ENCODE assay signal across 9 mouse cellular contexts in genomic region chr19:56422476-56423338, GRCm38 (mm10). TPM values are rescaled to one million over a fixed set of nuclear protein-coding genes. Genes with fewer than 3 reads are reported as not detected.
DNase-seq lines count a peak whose midpoint lies in the region; ATAC-seq and TF ChIP-seq lines count a peak whose summit lies in the region.
"Had no signal": no experiment of that assay in that cellular context is flagged by ENCODE, and none has a peak within 500 bp of the region (broad histone marks: within the 10 kb centered on the region; RNA-seq: fewer than 3 reads in every experiment).

No protein-coding gene starts in this region.

- no peak overlapping the region for H3K9ac ChIP-seq in embryonic facial prominence, embryonic 15.5 days
- no peak overlapping the region for H3K9ac ChIP-seq in heart, embryonic 13.5 days
- no peak overlapping the region for H3K9ac ChIP-seq in liver, embryonic 11.5 days (ENCODE audit: low read depth, low read length)
- no peak overlapping the region for H3K9ac ChIP-seq in neural tube, embryonic 11.5 days (ENCODE audit: low read length)
- peak overlapping the region; percentile 54 for H3K9ac ChIP-seq in stomach, embryonic 16.5 days (ENCODE audit: low read length)

- no peak overlapping the region for H3K4me3 ChIP-seq in C2C12 (ENCODE audit: insufficient read depth, poor library complexity, severe bottlenecking)
- H3K4me3 ChIP-seq in bone marrow, adult 2 months (replicated peaks; ENCODE audit: control insufficient read depth, low read depth, low read length), result no peak overlapping the region
- H3K4me3 ChIP-seq in embryonic facial prominence, embryonic 15.5 days (replicated peaks), result no peak overlapping the region
- H3K4me3 ChIP-seq in heart, embryonic 13.5 days, result no peak overlapping the region
- no peak overlapping the region for H3K4me3 ChIP-seq in liver, embryonic 11.5 days (ENCODE audit: low read depth, low read length)
- no peak overlapping the region for H3K4me3 ChIP-seq in neural tube, embryonic 11.5 days (ENCODE audit: low read depth, low read length)
- H3K4me3 ChIP-seq in stomach, embryonic 16.5 days (replicated peaks; ENCODE audit: low read length), result no peak overlapping the region
- H3K4me3 ChIP-seq: erythroblast, embryonic 14.5 days had no signal

- peak; percentile 95 for DNase-seq in kidney, postnatal 10 days
- peak; percentile 72 for DNase-seq in liver, embryonic 11.5 days (ENCODE audit: low spot score)
- peak; percentile 85 for DNase-seq in neural tube, embryonic 11.5 days (ENCODE audit: low spot score)

- peak overlapping the region; percentile 2 for H3ac ChIP-seq in C2C12 (ENCODE audit: control insufficient read depth, insufficient read length, low read depth)

- no peaks in the 10 kb centered on the region for H3K27me3 ChIP-seq in C2C12 (ENCODE audit: control insufficient read depth, insufficient read depth, insufficient read length)
- H3K27me3 ChIP-seq in embryonic facial prominence, embryonic 15.5 days, result no peaks in the 10 kb centered on the region
- no peaks in the 10 kb centered on the region for H3K27me3 ChIP-seq in heart, embryonic 13.5 days (replicated peaks)
- no peaks in the 10 kb centered on the region for H3K27me3 ChIP-seq in liver, embryonic 11.5 days (replicated peaks; ENCODE audit: control insufficient read depth, insufficient read depth, low read length)
- H3K27me3 ChIP-seq in neural tube, embryonic 11.5 days (ENCODE audit: control insufficient read depth, insufficient read depth, low read length), result no peaks in the 10 kb centered on the region
- H3K27me3 ChIP-seq in stomach, embryonic 16.5 days (ENCODE audit: control insufficient read depth, insufficient read depth, low read length), result no peaks in the 10 kb centered on the region

- WGBS in bone marrow, adult 2 months, result 62% methylated on average over 14 of the region's 14 CpGs
- 24% methylated on average over 14 of the region's 14 CpGs for WGBS in embryonic facial prominence, embryonic 15.5 days
- 41% methylated on average over 14 of the region's 14 CpGs for WGBS in heart, embryonic 13.5 days
- WGBS in liver, embryonic 11.5 days, result 46% methylated on average over 14 of the region's 14 CpGs
- WGBS in neural tube, embryonic 11.5 days, result 25% methylated on average over 14 of the region's 14 CpGs
- WGBS in stomach, embryonic 16.5 days, result 30% methylated on average over 14 of the region's 14 CpGs

- no peak for TF ChIP-seq POLR2A in bone marrow, adult 2 months (IDR thresholded peaks at IDR 0.05; ENCODE audit: borderline replicate concordance, control insufficient read depth, low read depth, low read length)

- no peaks in the 10 kb centered on the region for H3K4me1 ChIP-seq in bone marrow, adult 2 months (ENCODE audit: control insufficient read depth, insufficient read depth, low read length)
- peaks cover 22% of the 10 kb centered on the region for H3K4me1 ChIP-seq in embryonic facial prominence, embryonic 15.5 days
- peaks cover 25% of the 10 kb centered on the region for H3K4me1 ChIP-seq in heart, embryonic 13.5 days
- H3K4me1 ChIP-seq in liver, embryonic 11.5 days (replicated peaks; ENCODE audit: control insufficient read depth, insufficient read depth, low read length), result no peaks in the 10 kb centered on the region
- 0 out of 2 replicates have a peak, but pooled peaks cover 2% of the 10 kb centered on the region for H3K4me1 ChIP-seq in neural tube, embryonic 11.5 days (ENCODE audit: control insufficient read depth, insufficient read depth, low read length)
- peaks cover 18% of the 10 kb centered on the region for H3K4me1 ChIP-seq in stomach, embryonic 16.5 days (ENCODE audit: control insufficient read depth, insufficient read depth, low read length)

- ATAC-seq in embryonic facial prominence, embryonic 15.5 days (ENCODE audit: insufficient number of reproducible peaks, low FRiP score, low TSS enrichment, low read depth), result no peak; the same call in 1 of the 2 replicates
- no peak for ATAC-seq in heart, embryonic 13.5 days (ENCODE audit: extremely low read depth, insufficient number of reproducible peaks, low FRiP score, low TSS enrichment)
- no peak for ATAC-seq in liver, embryonic 11.5 days (replicated peaks; ENCODE audit: low FRiP score)
- ATAC-seq in neural tube, embryonic 11.5 days (ENCODE audit: insufficient read depth, low FRiP score, low TSS enrichment), result no peak
- ATAC-seq in stomach, embryonic 16.5 days (ENCODE audit: insufficient read depth, low FRiP score), result peak; percentile 45; the same call in 1 of the 2 replicates

- H3K9me3 ChIP-seq in embryonic facial prominence, embryonic 15.5 days (replicated peaks), result no peaks in the 10 kb centered on the region
- H3K9me3 ChIP-seq in heart, embryonic 13.5 days, result no peaks in the 10 kb centered on the region
- H3K9me3 ChIP-seq in liver, embryonic 11.5 days (ENCODE audit: control insufficient read depth, low read length), result no peaks in the 10 kb centered on the region
- H3K9me3 ChIP-seq in neural tube, embryonic 11.5 days (ENCODE audit: control insufficient read depth, low read length), result no peaks in the 10 kb centered on the region
- H3K9me3 ChIP-seq in stomach, embryonic 16.5 days (replicated peaks; ENCODE audit: control insufficient read depth, low read length), result no peaks in the 10 kb centered on the region

- no peaks in the 10 kb centered on the region for H3K79me2 ChIP-seq in C2C12 (ENCODE audit: control insufficient read depth, insufficient read depth)

- peak; percentile 60 for TF ChIP-seq CTCF in C2C12 (IDR thresholded peaks at IDR 0.05; ENCODE audit: control insufficient read depth, insufficient read depth, insufficient read length)
- peak; percentile 88 for TF ChIP-seq CTCF in bone marrow, adult 2 months (IDR thresholded peaks at IDR 0.05; ENCODE audit: control insufficient read depth, insufficient read depth, low read length)

- no peak overlapping the region for H3K27ac ChIP-seq in bone marrow, adult 2 months (ENCODE audit: control insufficient read depth, insufficient read depth, low read depth, low read length, poor library complexity)
- 0 out of 2 replicates have a peak overlapping the region, but pooled peaks have one; percentile 28 for H3K27ac ChIP-seq in embryonic facial prominence, embryonic 15.5 days (replicated peaks)
- H3K27ac ChIP-seq in heart, embryonic 13.5 days (replicated peaks), result peak overlapping the region; percentile 46
- H3K27ac ChIP-seq in liver, embryonic 11.5 days (ENCODE audit: low read depth, low read length), result no peak overlapping the region
- no peak overlapping the region for H3K27ac ChIP-seq in neural tube, embryonic 11.5 days (ENCODE audit: low read depth, low read length)
- H3K27ac ChIP-seq in stomach, embryonic 16.5 days (ENCODE audit: low read length), result peak overlapping the region; percentile 76

- H3K79me3 ChIP-seq in C2C12 (ENCODE audit: low read depth), result no peaks in the 10 kb centered on the region

- H3K36me3 ChIP-seq in C2C12 (ENCODE audit: control insufficient read depth, insufficient read depth), result no peaks in the 10 kb centered on the region
- H3K36me3 ChIP-seq in embryonic facial prominence, embryonic 15.5 days, result no peaks in the 10 kb centered on the region
- H3K36me3 ChIP-seq in heart, embryonic 13.5 days, result peaks cover 6% of the 10 kb centered on the region
- H3K36me3 ChIP-seq in liver, embryonic 11.5 days (ENCODE audit: control insufficient read depth, insufficient read depth, low read length), result no peaks in the 10 kb centered on the region
- no peaks in the 10 kb centered on the region for H3K36me3 ChIP-seq in neural tube, embryonic 11.5 days (ENCODE audit: control insufficient read depth, insufficient read depth, low read length)
- no peaks in the 10 kb centered on the region for H3K36me3 ChIP-seq in stomach, embryonic 16.5 days (ENCODE audit: control insufficient read depth, insufficient read depth, low read length)

- peak overlapping the region; percentile 30; the same call in 1 of the 2 replicates for H3K4me2 ChIP-seq in embryonic facial prominence, embryonic 15.5 days (replicated peaks)
- H3K4me2 ChIP-seq in heart, embryonic 13.5 days, result no peak overlapping the region
- H3K4me2 ChIP-seq in liver, embryonic 11.5 days, result no peak overlapping the region
- no peak overlapping the region for H3K4me2 ChIP-seq in neural tube, embryonic 11.5 days (ENCODE audit: low read depth)
- H3K4me2 ChIP-seq in stomach, embryonic 16.5 days (ENCODE audit: low read depth, low read length), result 0 out of 2 replicates have a peak overlapping the region, but pooled peaks have one; percentile 15

RNA-seq across cellular contexts. Expression of gene Casp7, which starts 25.8 kb away (rescaled TPM):
- polyA plus RNA-seq in C2C12 (2012; fragmentation: generic; extraction: Trizol), result 9.1 TPM
- polyA plus RNA-seq in bone marrow, adult 2 months (2011; ENCODE audit: insufficient read depth, insufficient read length, low replicate concordance, missing spikeins), result 6.6 and 12.2 TPM in 2 replicates
- 25.0 and 25.1 TPM in 2 replicates for polyA plus RNA-seq in embryonic facial prominence, embryonic 15.5 days (2015; fragmentation: Nextera tagmentation; extraction: Ambion mirVana)
- 27.7 and 31.9 TPM in 2 replicates for polyA plus RNA-seq in heart, embryonic 13.5 days (2015; fragmentation: Nextera tagmentation; extraction: Ambion mirVana)
- polyA plus RNA-seq in liver, embryonic 11.5 days (2014; fragmentation: Nextera tagmentation; extraction: Ambion mirVana), result 23.9 and 26.4 TPM in 2 replicates
- polyA plus RNA-seq in neural tube, embryonic 11.5 days (2014; fragmentation: Nextera tagmentation; extraction: Ambion mirVana), result 18.3 and 18.5 TPM in 2 replicates
- polyA plus RNA-seq in stomach, embryonic 16.5 days (2015; fragmentation: Nextera tagmentation; extraction: Ambion mirVana), result 27.3 and 29.3 TPM in 2 replicates

RNA-seq across cellular contexts. Expression of gene Nrap, which starts 32.9 kb away (rescaled TPM):
- polyA plus RNA-seq in C2C12 (2012; fragmentation: generic; extraction: Trizol), result 0.88 TPM
- 0.52 and 0.70 TPM in 2 replicates for polyA plus RNA-seq in bone marrow, adult 2 months (2011; ENCODE audit: insufficient read depth, insufficient read length, low replicate concordance, missing spikeins)
- 3.3 and 4.8 TPM in 2 replicates for polyA plus RNA-seq in embryonic facial prominence, embryonic 15.5 days (2015; fragmentation: Nextera tagmentation; extraction: Ambion mirVana)
- 27.3 and 28.1 TPM in 2 replicates for polyA plus RNA-seq in heart, embryonic 13.5 days (2015; fragmentation: Nextera tagmentation; extraction: Ambion mirVana)
- 0.09 and 0.14 TPM in 2 replicates for polyA plus RNA-seq in liver, embryonic 11.5 days (2014; fragmentation: Nextera tagmentation; extraction: Ambion mirVana)
- polyA plus RNA-seq in neural tube, embryonic 11.5 days (2014; fragmentation: Nextera tagmentation; extraction: Ambion mirVana), result 0.16 and 0.18 TPM in 2 replicates
- 0.35 and 2.6 TPM in 2 replicates for polyA plus RNA-seq in stomach, embryonic 16.5 days (2015; fragmentation: Nextera tagmentation; extraction: Ambion mirVana)

RNA-seq across cellular contexts. Expression of gene Plekhs1, which starts 38.7 kb away (rescaled TPM):
- not detected for polyA plus RNA-seq in C2C12 (2012; fragmentation: generic; extraction: Trizol)
- 0.41 TPM in 1 of 2 replicates, not detected in the other for polyA plus RNA-seq in bone marrow, adult 2 months (2011; ENCODE audit: insufficient read depth, insufficient read length, low replicate concordance, missing spikeins)
- 1.2 and 1.9 TPM in 2 replicates for polyA plus RNA-seq in embryonic facial prominence, embryonic 15.5 days (2015; fragmentation: Nextera tagmentation; extraction: Ambion mirVana)
- not detected in 2 replicates for polyA plus RNA-seq in heart, embryonic 13.5 days (2015; fragmentation: Nextera tagmentation; extraction: Ambion mirVana)
- not detected in 2 replicates for polyA plus RNA-seq in liver, embryonic 11.5 days (2014; fragmentation: Nextera tagmentation; extraction: Ambion mirVana)
- polyA plus RNA-seq in neural tube, embryonic 11.5 days (2014; fragmentation: Nextera tagmentation; extraction: Ambion mirVana), result 0.09 TPM in 1 of 2 replicates, not detected in the other
- 1.1 and 1.3 TPM in 2 replicates for polyA plus RNA-seq in stomach, embryonic 16.5 days (2015; fragmentation: Nextera tagmentation; extraction: Ambion mirVana)
- polyA plus RNA-seq: erythroblast, embryonic 14.5 days had no signal

Comparison
In these comparisons a context has a peak if more than half of its experiments do, and no peak if none do; other contexts are left out.
1. H3K27ac ChIP-seq: peak in embryonic facial prominence, embryonic 15.5 days (single experiment), heart, embryonic 13.5 days (single experiment) and stomach, embryonic 16.5 days (single experiment); none in bone marrow, adult 2 months (single experiment), liver, embryonic 11.5 days (single experiment) and neural tube, embryonic 11.5 days (single experiment).
2. H3K4me2 ChIP-seq: peak in embryonic facial prominence, embryonic 15.5 days (single experiment) and stomach, embryonic 16.5 days (single experiment); none in heart, embryonic 13.5 days (single experiment), liver, embryonic 11.5 days (single experiment) and neural tube, embryonic 11.5 days (single experiment).
3. Peak in every context shown above with its lines, with median percentiles within 50 percentile points of each other: DNase-seq.